Mouse (Mus musculus): ENCODE results near the gene Fam222b. TPM values are rescaled to one million over a fixed set of nuclear protein-coding genes. Genes with fewer than 3 reads are reported as not detected.
"Not testable (repeated sequence)": the region's sequence is repeated elsewhere in the genome, so short reads cannot be mapped to it uniquely, and the experiment has no call there.

Fam222b gene
- polyA plus RNA-seq, 1 experiment from 2014 or later, result 31.4 TPM

DNA sequence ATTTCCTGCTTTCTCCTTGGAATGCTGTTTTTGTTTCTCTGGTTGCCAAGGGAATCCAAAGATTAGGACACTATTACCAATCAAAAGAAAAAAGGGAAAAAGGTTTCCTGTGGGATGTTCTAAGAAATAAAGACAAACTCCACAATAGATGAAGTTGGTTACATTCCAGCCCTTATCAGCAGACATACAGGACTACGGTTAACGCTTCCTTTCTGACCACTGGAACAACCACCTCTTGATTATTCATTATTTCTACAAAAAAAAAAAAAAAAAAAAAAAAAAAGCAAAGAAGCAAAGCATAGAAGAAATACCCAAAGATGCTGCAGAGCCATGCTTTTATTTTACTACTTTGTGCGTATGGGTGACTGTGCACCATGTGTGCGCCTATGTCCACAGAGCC, 28.4 kb downstream of the Fam222b start:
- H3K9ac ChIP-seq, result no peak overlapping the region
- no peak overlapping the region for H3K4me3 ChIP-seq
- H3K36me3 ChIP-seq, result no peaks in the 10 kb centered on the region
- H3K4me2 ChIP-seq, result no peak overlapping the region
- 88% methylated on average over 4 of the region's 4 CpGs for WGBS
- peaks cover 55% of the 10 kb centered on the region for H3K4me1 ChIP-seq (replicated peaks)
- no peaks in the 10 kb centered on the region for H3K27me3 ChIP-seq
- H3K9me3 ChIP-seq, result no peaks in the 10 kb centered on the region
- no peak for ATAC-seq (ENCODE audit: low FRiP score)
- H3K27ac ChIP-seq, result no peak overlapping the region

DNA sequence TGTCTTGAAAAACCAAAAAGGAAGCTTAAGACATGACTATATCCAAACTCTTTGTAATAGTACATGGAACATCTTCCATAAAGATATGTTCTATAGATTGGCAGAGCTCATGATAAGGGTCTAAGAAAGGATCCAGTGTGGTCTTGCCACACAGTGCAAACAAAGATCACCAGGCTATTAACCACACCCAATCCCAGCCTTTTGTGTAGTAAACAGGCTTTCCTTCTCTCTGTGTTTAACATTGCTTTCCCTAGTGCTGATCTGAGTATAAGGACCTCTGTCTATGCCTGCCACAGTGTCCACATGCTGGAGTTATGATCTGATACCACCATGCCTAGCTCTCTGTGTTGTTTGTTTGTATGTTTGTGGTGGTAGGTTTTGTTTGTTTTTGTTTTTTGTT, 29.3 kb downstream of the Fam222b start:
- no peak overlapping the region for H3K9ac ChIP-seq
- H3K4me3 ChIP-seq, result no peak overlapping the region
- no peaks in the 10 kb centered on the region for H3K9me3 ChIP-seq
- no peaks in the 10 kb centered on the region for H3K36me3 ChIP-seq
- H3K27ac ChIP-seq, result no peak overlapping the region
- H3K27me3 ChIP-seq, result no peaks in the 10 kb centered on the region
- no peak overlapping the region for H3K4me2 ChIP-seq
- H3K4me1 ChIP-seq (replicated peaks), result peaks cover 53% of the 10 kb centered on the region
- ATAC-seq (ENCODE audit: low FRiP score), result no peak

DNA sequence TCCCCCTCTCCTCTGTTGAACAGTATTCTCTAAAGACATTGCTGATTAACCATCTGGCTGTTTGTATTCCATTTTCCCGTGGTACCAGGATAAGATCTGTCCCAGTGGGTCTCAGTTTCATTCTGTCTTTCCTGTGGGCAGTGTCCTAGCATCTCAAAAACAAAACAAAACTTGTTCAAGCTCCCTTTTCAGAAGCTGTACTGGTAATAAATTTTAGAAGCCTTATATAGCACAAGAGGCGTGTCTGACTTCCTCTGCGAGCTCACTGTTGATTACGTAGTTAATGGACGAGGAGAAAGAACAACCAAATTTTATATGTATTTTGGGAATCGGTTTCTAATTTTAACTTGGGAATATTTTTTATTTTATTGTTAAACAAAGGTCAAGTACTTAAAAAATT, 31.2 kb downstream of the Fam222b start:
- no peak overlapping the region for H3K27ac ChIP-seq
- H3K4me1 ChIP-seq (replicated peaks), result peaks cover 44% of the 10 kb centered on the region
- no peak overlapping the region for H3K4me2 ChIP-seq
- H3K36me3 ChIP-seq, result no peaks in the 10 kb centered on the region
- H3K27me3 ChIP-seq, result no peaks in the 10 kb centered on the region
- no peak overlapping the region for H3K4me3 ChIP-seq
- H3K9ac ChIP-seq, result no peak overlapping the region
- no peaks in the 10 kb centered on the region for H3K9me3 ChIP-seq
- WGBS, result 72% methylated on average over 6 of the region's 6 CpGs
- ATAC-seq (ENCODE audit: low FRiP score), result no peak

DNA sequence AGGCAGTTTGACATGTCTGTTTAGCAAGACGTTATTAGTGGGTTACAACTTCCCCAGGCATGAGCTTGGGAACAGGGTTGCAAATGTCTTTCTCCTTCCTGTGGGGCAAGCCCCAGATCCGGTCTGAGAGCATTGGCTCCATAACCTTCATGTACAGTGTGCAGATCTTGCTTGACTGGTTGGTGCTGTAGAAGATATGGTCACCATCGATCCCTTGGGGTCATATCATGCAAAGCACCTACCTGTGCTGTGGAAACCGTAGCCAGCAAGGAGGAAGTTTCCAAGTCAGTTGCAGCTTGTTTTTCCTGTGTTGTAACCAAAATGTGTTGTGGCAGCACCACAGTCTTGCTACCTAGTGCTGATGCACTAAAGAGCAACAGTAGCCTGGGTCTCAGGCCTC, 32.3 kb downstream of the Fam222b start:
- Histone ChIP-seq H3K36me3 (no peaks in the 10 kb centered on the region), H3K9ac (no peak overlapping the region), H3K9me3 (no peaks in the 10 kb centered on the region), H3K27ac (no peak overlapping the region), H3K4me2 (no peak overlapping the region), H3K4me1 (replicated peaks) (peaks cover 34% of the 10 kb centered on the region), H3K4me3 (no peak overlapping the region), H3K27me3 (no peaks in the 10 kb centered on the region)
- ATAC-seq (ENCODE audit: low FRiP score), result no peak
- WGBS, result 90% methylated on average over 4 of the region's 4 CpGs

DNA sequence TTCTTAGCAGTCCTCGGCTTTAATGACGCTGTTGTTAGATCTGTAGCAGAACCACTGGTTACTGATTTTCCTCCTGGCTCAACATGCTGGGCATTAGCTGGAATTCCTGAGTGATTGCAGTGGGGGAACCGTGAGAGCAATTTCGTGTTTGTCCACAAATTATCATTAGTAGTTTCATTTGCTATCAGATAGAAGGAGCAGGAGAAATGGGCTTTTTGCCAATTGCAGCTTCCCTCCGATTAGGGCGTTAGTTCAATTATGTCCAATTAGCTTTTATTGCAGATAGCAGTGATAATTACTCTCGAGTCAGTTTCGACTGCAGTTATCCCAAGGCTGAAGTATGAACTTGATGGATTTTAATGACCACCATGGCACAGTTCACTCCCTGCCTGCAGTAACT, 35.0 kb downstream of the Fam222b start:
- Histone ChIP-seq H3K36me3 (no peaks in the 10 kb centered on the region), H3K4me1 (replicated peaks) (peaks cover 34% of the 10 kb centered on the region), H3K27ac (peak overlapping the region; percentile 67), H3K4me2 (no peak overlapping the region), H3K27me3 (no peaks in the 10 kb centered on the region), H3K9me3 (no peaks in the 10 kb centered on the region), H3K4me3 (no peak overlapping the region), H3K9ac (no peak overlapping the region)
- no peak for ATAC-seq (ENCODE audit: low FRiP score)
- 71% methylated on average over 8 of the region's 8 CpGs for WGBS

DNA sequence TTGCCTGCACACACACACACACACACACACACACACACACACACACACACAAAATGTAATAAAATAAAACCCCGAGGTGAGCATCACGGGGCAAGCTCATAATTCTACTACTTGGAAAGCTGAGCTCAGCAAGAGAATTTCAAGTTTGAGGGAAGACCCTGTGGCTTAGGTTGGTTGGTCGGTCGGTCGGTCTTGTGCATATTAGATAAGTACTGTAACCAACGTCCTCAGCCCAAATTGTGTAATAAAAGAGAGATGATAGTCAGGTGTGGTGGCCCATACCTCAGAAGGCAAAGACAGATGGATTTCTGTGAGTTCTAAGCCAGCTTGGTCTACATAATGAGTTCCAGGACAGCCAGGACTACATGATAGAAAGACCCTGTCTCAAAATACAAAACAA, 39.5 kb downstream of the Fam222b start:
- peaks cover 10% of the 10 kb centered on the region for H3K4me1 ChIP-seq (replicated peaks)
- H3K9me3 ChIP-seq, result no peaks in the 10 kb centered on the region
- H3K36me3 ChIP-seq, result no peaks in the 10 kb centered on the region
- H3K4me2 ChIP-seq, result no peak overlapping the region
- H3K9ac ChIP-seq, result no peak overlapping the region
- no peak overlapping the region for H3K27ac ChIP-seq
- H3K27me3 ChIP-seq, result no peaks in the 10 kb centered on the region
- WGBS, result 92% methylated on average over 6 of the region's 6 CpGs
- H3K4me3 ChIP-seq, result no peak overlapping the region
- ATAC-seq (ENCODE audit: low FRiP score), result no peak

DNA sequence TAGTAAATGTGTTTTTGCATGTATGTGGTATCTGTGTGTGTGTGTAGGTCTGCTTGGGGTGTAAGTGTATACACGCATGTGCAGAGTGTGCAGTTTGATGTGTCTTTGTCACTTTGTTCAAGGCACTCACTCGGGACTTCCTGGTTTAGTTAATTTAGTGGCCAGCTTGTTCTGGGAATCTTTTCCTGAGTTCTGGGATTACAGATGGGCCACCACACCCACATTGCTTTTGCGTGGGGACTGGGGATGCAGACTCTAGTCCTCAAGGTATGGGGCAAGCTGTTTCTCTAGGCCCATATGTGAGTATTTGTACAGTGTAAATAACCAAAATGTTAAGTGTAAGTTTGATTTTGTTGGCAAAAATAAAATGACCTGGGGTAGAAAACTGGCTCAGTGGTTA, 39.9 kb downstream of the Fam222b start:
- H3K4me3 ChIP-seq, result no peak overlapping the region
- H3K27me3 ChIP-seq, result no peaks in the 10 kb centered on the region
- 87% methylated on average over 3 of the region's 3 CpGs for WGBS
- no peak overlapping the region for H3K9ac ChIP-seq
- H3K27ac ChIP-seq, result no peak overlapping the region
- no peaks in the 10 kb centered on the region for H3K9me3 ChIP-seq
- no peak overlapping the region for H3K4me2 ChIP-seq
- no peak for ATAC-seq (ENCODE audit: low FRiP score)
- no peaks in the 10 kb centered on the region for H3K36me3 ChIP-seq
- H3K4me1 ChIP-seq (replicated peaks), result peaks cover 8% of the 10 kb centered on the region; the same call in 1 of the 2 replicates

DNA sequence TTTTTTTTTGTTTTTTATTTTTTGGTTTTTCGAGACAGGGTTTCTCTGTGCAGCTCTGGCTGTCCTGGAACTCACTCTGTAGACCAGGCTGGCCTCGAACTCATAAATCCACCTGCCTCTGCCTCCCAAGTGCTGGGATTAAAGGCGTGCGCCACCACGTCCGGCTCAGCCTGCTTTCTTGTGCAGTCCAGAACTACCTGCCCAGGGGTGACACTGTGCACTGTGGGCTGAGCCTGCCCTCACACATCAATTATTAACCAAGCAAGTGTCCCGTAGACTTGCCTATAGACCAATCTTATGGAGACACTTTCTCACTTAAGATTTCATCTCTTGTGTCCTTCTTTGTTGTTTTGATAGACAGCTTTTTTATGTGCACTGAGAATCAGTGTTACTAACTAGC, 40.9 kb downstream of the Fam222b start:
- not testable (repeated sequence) for H3K27ac ChIP-seq; H3K4me3 ChIP-seq; H3K36me3 ChIP-seq; H3K27me3 ChIP-seq; H3K4me1 ChIP-seq (replicated peaks); ATAC-seq (ENCODE audit: low FRiP score); H3K4me2 ChIP-seq; H3K9me3 ChIP-seq; H3K9ac ChIP-seq
- WGBS, result 93% methylated on average over 7 of the region's 7 CpGs

DNA sequence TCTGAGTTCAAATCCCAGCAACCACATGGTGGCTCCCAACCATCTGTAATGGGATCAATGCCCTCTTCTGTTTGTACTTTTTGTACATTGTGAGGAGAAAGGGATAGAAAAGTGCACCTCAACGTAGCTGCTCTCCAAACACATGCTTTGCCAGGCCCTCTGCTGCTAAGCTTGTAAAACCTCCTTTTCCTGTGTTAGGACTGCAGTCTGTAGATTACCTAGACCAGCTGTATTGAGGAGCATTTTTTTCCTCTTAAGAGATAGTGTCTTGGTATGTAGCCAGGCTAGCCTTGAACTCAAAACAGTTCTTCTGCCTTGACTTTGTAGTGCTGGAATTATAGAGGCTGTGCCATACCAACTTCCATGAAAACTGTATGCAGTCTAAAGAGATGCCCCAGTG, 41.7 kb downstream of the Fam222b start:
- no peaks in the 10 kb centered on the region for H3K36me3 ChIP-seq
- H3K4me3 ChIP-seq, result no peak overlapping the region
- H3K9me3 ChIP-seq, result no peaks in the 10 kb centered on the region
- H3K27me3 ChIP-seq, result no peaks in the 10 kb centered on the region
- H3K4me2 ChIP-seq, result no peak overlapping the region
- no peak for ATAC-seq (ENCODE audit: low FRiP score)
- H3K9ac ChIP-seq, result no peak overlapping the region
- no peak overlapping the region for H3K27ac ChIP-seq
- 88% methylated on average over 1 of the region's 1 CpGs for WGBS
- peaks cover 6% of the 10 kb centered on the region; the same call in 1 of the 2 replicates for H3K4me1 ChIP-seq (replicated peaks)

DNA sequence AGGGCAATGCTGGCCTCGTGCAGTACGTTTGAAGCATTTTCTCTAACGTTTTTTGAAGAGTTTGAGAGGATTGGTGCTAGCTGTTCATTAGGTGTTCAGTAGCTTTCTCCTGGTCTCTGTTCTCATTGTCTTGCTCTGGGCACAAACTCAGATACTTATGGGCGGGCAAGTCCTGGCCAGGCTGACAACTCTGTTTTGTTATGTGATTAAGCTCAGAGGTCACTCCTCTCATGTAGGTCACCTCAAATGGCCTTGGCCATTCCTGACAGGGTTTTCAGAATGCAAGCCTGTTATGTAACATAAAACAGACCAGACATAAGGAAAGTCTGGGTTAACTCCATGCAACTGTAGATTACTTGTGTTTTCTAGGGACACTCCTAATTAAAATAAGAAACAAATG, 43.1 kb downstream of the Fam222b start:
- Histone ChIP-seq H3K4me1 (replicated peaks) (peaks cover 11% of the 10 kb centered on the region; the same call in 1 of the 2 replicates), H3K4me2 (no peak overlapping the region), H3K9me3 (no peaks in the 10 kb centered on the region), H3K27ac (no peak overlapping the region), H3K36me3 (no peaks in the 10 kb centered on the region), H3K9ac (no peak overlapping the region), H3K4me3 (no peak overlapping the region), H3K27me3 (no peaks in the 10 kb centered on the region)
- ATAC-seq (ENCODE audit: low FRiP score), result no peak
- 76% methylated on average over 4 of the region's 4 CpGs for WGBS

DNA sequence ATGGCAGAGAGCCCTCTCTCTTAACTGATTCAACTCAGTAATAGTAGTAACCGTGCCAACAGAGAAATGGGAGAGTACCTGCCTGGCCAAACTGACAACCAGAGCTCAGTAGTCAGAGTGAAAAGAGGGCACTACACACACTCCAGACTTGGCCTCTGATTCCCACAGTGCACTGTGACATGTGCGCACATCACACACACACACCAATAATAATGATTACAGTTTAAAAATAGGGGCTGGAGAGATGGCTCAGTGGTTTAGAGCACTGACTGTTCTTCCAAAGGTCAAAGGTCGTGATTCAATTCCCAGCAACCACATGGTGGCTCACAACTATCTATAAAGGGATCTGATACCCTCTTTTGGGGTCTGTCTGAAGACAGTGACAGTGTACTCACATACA, 43.6 kb downstream of the Fam222b start:
- ATAC-seq (ENCODE audit: low FRiP score), result no peak
- WGBS, result 86% methylated on average over 3 of the region's 3 CpGs
- H3K27ac ChIP-seq, result no peak overlapping the region

DNA sequence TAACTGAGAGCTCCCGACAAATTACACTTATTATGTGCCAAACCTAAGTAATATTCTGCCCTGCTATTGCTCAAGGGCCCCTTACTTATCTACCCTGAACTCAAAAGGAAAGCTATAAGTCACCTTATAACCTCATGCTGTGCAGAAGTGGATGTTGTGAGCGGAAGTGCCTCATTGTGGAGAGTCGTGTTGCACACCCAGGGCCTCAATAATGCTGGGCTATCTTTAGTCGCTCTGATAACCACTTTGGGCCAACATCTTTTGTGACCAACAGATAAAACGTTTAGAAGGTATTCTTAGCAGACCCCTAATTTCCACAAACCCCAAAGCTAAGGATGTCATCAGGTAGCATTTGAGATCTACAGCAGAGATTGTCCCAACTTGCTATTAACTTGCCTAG, 46.2 kb downstream of the Fam222b start:
- no peaks in the 10 kb centered on the region for H3K27me3 ChIP-seq
- H3K4me2 ChIP-seq, result no peak overlapping the region
- peaks cover 28% of the 10 kb centered on the region for H3K36me3 ChIP-seq
- peaks cover 11% of the 10 kb centered on the region; the same call in 1 of the 2 replicates for H3K4me1 ChIP-seq (replicated peaks)
- H3K9ac ChIP-seq, result no peak overlapping the region
- ATAC-seq (ENCODE audit: low FRiP score), result no peak
- no peaks in the 10 kb centered on the region for H3K9me3 ChIP-seq
- no peak overlapping the region for H3K27ac ChIP-seq
- WGBS, result 89% methylated on average over 5 of the region's 5 CpGs
- H3K4me3 ChIP-seq, result no peak overlapping the region

More for the DNA sequence above, 43.6 kb downstream of the Fam222b start:
- Histone ChIP-seq H3K4me2 (no peak overlapping the region), H3K9ac (no peak overlapping the region), H3K36me3 (peaks cover 2% of the 10 kb centered on the region), H3K9me3 (no peaks in the 10 kb centered on the region), H3K27me3 (no peaks in the 10 kb centered on the region), H3K4me3 (no peak overlapping the region), H3K4me1 (replicated peaks) (peaks cover 11% of the 10 kb centered on the region; the same call in 1 of the 2 replicates)

DNA sequence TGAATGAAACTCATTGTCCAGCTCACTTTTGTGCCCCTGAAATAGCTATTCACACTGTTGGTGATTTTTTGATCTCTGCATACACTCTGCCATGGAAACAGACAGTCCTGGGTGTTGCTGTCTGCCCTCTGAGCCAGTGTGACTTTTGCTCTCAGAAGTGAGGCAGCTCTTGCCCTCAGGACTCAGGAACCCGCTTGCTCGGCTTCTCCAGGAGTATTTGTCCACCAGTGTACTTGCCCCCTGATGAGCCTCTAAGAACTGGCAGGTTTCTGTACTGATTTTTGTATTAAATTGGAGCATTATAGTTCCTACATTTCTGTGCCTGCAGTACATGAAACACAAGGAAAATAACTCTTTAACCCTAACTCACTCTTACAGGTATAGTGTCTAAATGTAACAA, 49.1 kb downstream of the Fam222b start:
- Histone ChIP-seq H3K4me2 (no peak overlapping the region), H3K36me3 (peaks cover 52% of the 10 kb centered on the region), H3K27ac (peak overlapping the region; percentile 52; the same call in 1 of the 2 replicates), H3K9me3 (no peaks in the 10 kb centered on the region), H3K9ac (no peak overlapping the region), H3K4me1 (replicated peaks) (0 out of 2 replicates have a peak, but pooled peaks cover 8% of the 10 kb centered on the region), H3K4me3 (no peak overlapping the region), H3K27me3 (no peaks in the 10 kb centered on the region)
- WGBS, result 74% methylated on average over 2 of the region's 2 CpGs
- no peak for ATAC-seq (ENCODE audit: low FRiP score)

Measured in hindbrain, embryonic 13.5 days (tissue).